8 mouse cellular contexts compared by ENCODE assay signal in genomic region chr2:70629339-70629761, GRCm38 (mm10). TPM values are rescaled to one million over a fixed set of nuclear protein-coding genes. Genes with fewer than 3 reads are reported as not detected.
DNase-seq lines count a peak whose midpoint lies in the region; ATAC-seq and TF ChIP-seq lines count a peak whose summit lies in the region.

No protein-coding gene starts in this region.

- no peaks in the 10 kb centered on the region for H3K27me3 ChIP-seq in forebrain, postnatal 0 days (ENCODE audit: insufficient read depth, low read length)
- no peaks in the 10 kb centered on the region for H3K27me3 ChIP-seq in kidney, embryonic 15.5 days
- no peaks in the 10 kb centered on the region for H3K27me3 ChIP-seq in stomach, embryonic 16.5 days (ENCODE audit: control insufficient read depth, insufficient read depth, low read length)

- no peak overlapping the region; the same call in 1 of the 2 replicates for H3K27ac ChIP-seq in forebrain, postnatal 0 days (ENCODE audit: low read depth, low read length)
- peak overlapping the region; percentile 55; the same call in 1 of the 2 replicates for H3K27ac ChIP-seq in kidney, embryonic 15.5 days
- H3K27ac ChIP-seq in stomach, embryonic 16.5 days (ENCODE audit: low read length), result no peak overlapping the region

- TF ChIP-seq CTCF in forebrain, postnatal 0 days (IDR thresholded peaks at IDR 0.05; ENCODE audit: low read depth), result no peak

- ATAC-seq in forebrain, postnatal 0 days, result peak; percentile 95
- peak; percentile 92 for ATAC-seq in kidney, embryonic 15.5 days (replicated peaks; ENCODE audit: low FRiP score)
- ATAC-seq in stomach, embryonic 16.5 days (ENCODE audit: insufficient read depth, low FRiP score), result peak; percentile 79; the same call in 1 of the 2 replicates
- no peak for ATAC-seq in erythroblast, adult 5-6 weeks (replicated peaks; ENCODE audit: low FRiP score, poor library complexity, severe bottlenecking)

- H3K36me3 ChIP-seq in forebrain, postnatal 0 days (ENCODE audit: insufficient read depth), result no peaks in the 10 kb centered on the region
- H3K36me3 ChIP-seq in kidney, embryonic 15.5 days, result no peaks in the 10 kb centered on the region
- H3K36me3 ChIP-seq in stomach, embryonic 16.5 days (ENCODE audit: control insufficient read depth, insufficient read depth, low read length), result no peaks in the 10 kb centered on the region

- H3K4me2 ChIP-seq in forebrain, postnatal 0 days (ENCODE audit: low read depth), result peak overlapping the region; percentile 36
- peak overlapping the region; percentile 57 for H3K4me2 ChIP-seq in kidney, embryonic 15.5 days
- H3K4me2 ChIP-seq in stomach, embryonic 16.5 days (ENCODE audit: low read depth, low read length), result peak overlapping the region; percentile 46

- DNase-seq in heart, adult 11 months, result peak; percentile 76
- no peak for DNase-seq in heart, adult 8-10 months (ENCODE audit: low spot score)
- peak; percentile 83 for DNase-seq in Muller cell, postnatal 12 days (ENCODE audit: inconsistent ontology term)
- DNase-seq in forebrain, postnatal 0 days, result peak; percentile 83
- peak; percentile 51 for DNase-seq in mesoderm, embryonic 11.5 days (ENCODE audit: low read depth, low spot score)

- no peaks in the 10 kb centered on the region for H3K9me3 ChIP-seq in forebrain, postnatal 0 days (ENCODE audit: low read length)
- H3K9me3 ChIP-seq in kidney, embryonic 15.5 days (replicated peaks), result no peaks in the 10 kb centered on the region
- no peaks in the 10 kb centered on the region for H3K9me3 ChIP-seq in stomach, embryonic 16.5 days (replicated peaks; ENCODE audit: control insufficient read depth, low read length)

- 0 out of 2 replicates have a peak overlapping the region, but pooled peaks have one; percentile 17 for H3K4me3 ChIP-seq in forebrain, postnatal 0 days (ENCODE audit: low read depth, low read length)
- H3K4me3 ChIP-seq in kidney, embryonic 15.5 days (replicated peaks), result peak overlapping the region; percentile 33
- peak overlapping the region; percentile 24; the same call in 1 of the 2 replicates for H3K4me3 ChIP-seq in stomach, embryonic 16.5 days (replicated peaks; ENCODE audit: low read length)

- H3K9ac ChIP-seq in forebrain, postnatal 0 days, result no peak overlapping the region
- no peak overlapping the region for H3K9ac ChIP-seq in kidney, embryonic 15.5 days
- no peak overlapping the region for H3K9ac ChIP-seq in stomach, embryonic 16.5 days (ENCODE audit: low read length)

- 8% methylated on average over 10 of the region's 10 CpGs for WGBS in forebrain, postnatal 0 days
- WGBS in kidney, embryonic 15.5 days, result 6% methylated on average over 10 of the region's 10 CpGs
- 19% methylated on average over 10 of the region's 10 CpGs for WGBS in stomach, embryonic 16.5 days

- H3K4me1 ChIP-seq in forebrain, postnatal 0 days (ENCODE audit: insufficient read depth), result peaks cover 5% of the 10 kb centered on the region; the same call in 1 of the 2 replicates
- peaks cover 14% of the 10 kb centered on the region for H3K4me1 ChIP-seq in kidney, embryonic 15.5 days
- peaks cover 3% of the 10 kb centered on the region for H3K4me1 ChIP-seq in stomach, embryonic 16.5 days (ENCODE audit: control insufficient read depth, insufficient read depth, low read length)

RNA-seq across cellular contexts. Expression of gene Gorasp2, which starts 32.0 kb away (rescaled TPM):
- total RNA-seq in heart, adult 8-10 months (2022), result 10 to 100 TPM; 61.3 to 66.8 (median 65.0) TPM
- 71.2 and 82.2 TPM in 2 replicates for total RNA-seq in forebrain, postnatal 0 days (2014; rRNA removed)
- polyA plus RNA-seq in forebrain, postnatal 0 days (2015; fragmentation: Nextera tagmentation; extraction: Ambion mirVana), result 165 and 166 TPM in 2 replicates
- polyA plus RNA-seq in kidney, embryonic 15.5 days (2015; fragmentation: Nextera tagmentation; extraction: Ambion mirVana), result 171 and 175 TPM in 2 replicates
- polyA plus RNA-seq in stomach, embryonic 16.5 days (2015; fragmentation: Nextera tagmentation; extraction: Ambion mirVana), result 174 and 188 TPM in 2 replicates
- total RNA-seq in erythroblast, adult 5-6 weeks (2015; ENCODE audit: low replicate concordance), result 51.6 and 57.8 TPM in 2 replicates
- total RNA-seq in erythroblast, adult 5-6 weeks (2017; ENCODE audit: low replicate concordance), result 7.0 and 10.2 TPM in 2 replicates

RNA-seq across cellular contexts. Expression of gene Gm26558, which starts 32.6 kb away (rescaled TPM):
- under 1 TPM in 2 of 4 experiments, not detected in 2; 0.31 to 0.38 TPM for total RNA-seq in heart, adult 8-10 months (2022)
- total RNA-seq in forebrain, postnatal 0 days (2014; rRNA removed), result 1.9 TPM in 1 of 2 replicates, not detected in the other
- 3.4 and 4.2 TPM in 2 replicates for polyA plus RNA-seq in forebrain, postnatal 0 days (2015; fragmentation: Nextera tagmentation; extraction: Ambion mirVana)
- polyA plus RNA-seq in kidney, embryonic 15.5 days (2015; fragmentation: Nextera tagmentation; extraction: Ambion mirVana), result 3.6 and 4.8 TPM in 2 replicates
- 3.1 and 4.7 TPM in 2 replicates for polyA plus RNA-seq in stomach, embryonic 16.5 days (2015; fragmentation: Nextera tagmentation; extraction: Ambion mirVana)
- total RNA-seq in erythroblast, adult 5-6 weeks (2015; ENCODE audit: low replicate concordance), result not detected in 2 replicates
- not detected in 2 replicates for total RNA-seq in erythroblast, adult 5-6 weeks (2017; ENCODE audit: low replicate concordance)
